Mouse (Mus musculus) heart, embryonic 14.5 days (tissue): ENCODE data around the gene Zfp462. TPM values are rescaled to one million over a fixed set of nuclear protein-coding genes. Genes with fewer than 3 reads are reported as not detected.

Source experiments
- ATAC-seq: fragments of 200-750 bp; cut with Nextera tagmentation; 2 replicates; pipeline ENCODE4 v1.8.0; 2017; ENCODE audit warnings: low read depth, moderate TSS enrichment; ENCODE audit not compliant: insufficient number of reproducible peaks, insufficient read depth, low FRiP score
- H3K27ac ChIP-seq, 2 experiments: fragments of 200-500 bp in 1 of 2; fragments of 300-500 bp in 1 of 2; sonication (generic) in 1 of 2; replicated peaks in 1 of 2; 2 replicates each; pipeline ENCODE4 v1.5.1; 2012 to 2014; ENCODE audit warnings: low read depth in 2 of 2, low read length in 2 of 2, control low read depth in 1 of 2, mild to moderate bottlenecking in 1 of 2, mixed read lengths in 1 of 2; ENCODE audit not compliant: control insufficient read depth in 1 of 2, insufficient read depth in 1 of 2
- H3K27me3 ChIP-seq: fragments of 300-500 bp; sonication (generic); 2 replicates; pipeline ENCODE4 v1.6.1; 2014; ENCODE audit warnings: mild to moderate bottlenecking, low read length, control low read depth; ENCODE audit not compliant: control insufficient read depth, insufficient read depth
- H3K36me3 ChIP-seq: fragments of 300-500 bp; sonication (generic); 2 replicates; pipeline ENCODE4 v1.6.1; 2014; ENCODE audit warnings: mild to moderate bottlenecking, control low read depth, low read length, mixed read lengths; ENCODE audit not compliant: control insufficient read depth, insufficient read depth
- H3K4me1 ChIP-seq, 2 experiments: fragments of 200-500 bp in 1 of 2; fragments of 300-500 bp in 1 of 2; sonication (generic) in 1 of 2; 2 replicates each; pipeline ENCODE4 v1.6.1; 2012 to 2014; ENCODE audit warnings: low read length in 2 of 2, control low read depth in 1 of 2, mixed read lengths in 1 of 2; ENCODE audit not compliant: control insufficient read depth in 2 of 2, insufficient read depth in 2 of 2
- H3K4me2 ChIP-seq: fragments of 300-500 bp; sonication (generic); 2 replicates; pipeline ENCODE4 v1.6.1; 2014; ENCODE audit warnings: mild to moderate bottlenecking, low read length
- H3K4me3 ChIP-seq, 2 experiments: fragments of 200-500 bp in 1 of 2; fragments of 300-500 bp in 1 of 2; sonication (generic) in 1 of 2; 2 replicates each; pipeline ENCODE4 v1.5.1; 2012 to 2014; ENCODE audit warnings: low read length in 2 of 2, mild to moderate bottlenecking in 2 of 2, control low read depth in 1 of 2, low read depth in 1 of 2, moderate library complexity in 1 of 2; ENCODE audit not compliant: control insufficient read depth in 1 of 2, insufficient read depth in 1 of 2
- H3K9ac ChIP-seq: fragments of 300-500 bp; sonication (generic); 2 replicates; pipeline ENCODE4 v1.6.1; 2014; ENCODE audit warnings: mild to moderate bottlenecking, low read length
- H3K9me3 ChIP-seq: fragments of 300-500 bp; sonication (generic); 2 replicates; pipeline ENCODE4 v1.6.1; 2016; ENCODE audit warnings: low read length, control low read depth; ENCODE audit not compliant: control insufficient read depth
- WGBS: fragments of 180-500 bp; shearing (Covaris S2); extraction: QIAGEN DNeasy Blood & Tissue Kit; methylation state at CpG from one replicate; pipeline ENCODE4 v1.1.7; 2014; 5-methylcytosine and 5-hydroxymethylcytosine counted together
- polyA plus RNA-seq: library from polyadenylated mRNA; unstranded; fragments of >200 nt; fragmentation: Nextera tagmentation; extraction: Ambion mirVana; gene quantifications from 2 replicates; pipeline ENCODE4 v1.2.1, GENCODE M21; 2014

Zfp462 gene
- polyA plus RNA-seq, 1 experiment from 2014 or later = 3.7 TPM

- Histone ChIP-seq H3K4me2 (peak overlapping the region; percentile 85), H3K4me1 (peaks cover 4 to 19% of the 10 kb centered on the region in 2 experiments; a peak in 3 of 4 replicates), H3K9me3 (no peaks in the 10 kb centered on the region), H3K9ac (peak overlapping the region; percentile 80), H3K27ac (peak overlapping the region; percentile 77 to 81), H3K36me3 (no peaks in the 10 kb centered on the region), H3K4me3 (peak overlapping the region; percentile 72 to 74), H3K27me3 (no peaks in the 10 kb centered on the region)
- ATAC-seq = no peak
- WGBS = 0% methylated on average over 32 of the region's 35 CpGs
Measured at GRCm38 (mm10) chr4:54947056-54947990, 2.5 kb downstream of the Zfp462 start.

DNA sequence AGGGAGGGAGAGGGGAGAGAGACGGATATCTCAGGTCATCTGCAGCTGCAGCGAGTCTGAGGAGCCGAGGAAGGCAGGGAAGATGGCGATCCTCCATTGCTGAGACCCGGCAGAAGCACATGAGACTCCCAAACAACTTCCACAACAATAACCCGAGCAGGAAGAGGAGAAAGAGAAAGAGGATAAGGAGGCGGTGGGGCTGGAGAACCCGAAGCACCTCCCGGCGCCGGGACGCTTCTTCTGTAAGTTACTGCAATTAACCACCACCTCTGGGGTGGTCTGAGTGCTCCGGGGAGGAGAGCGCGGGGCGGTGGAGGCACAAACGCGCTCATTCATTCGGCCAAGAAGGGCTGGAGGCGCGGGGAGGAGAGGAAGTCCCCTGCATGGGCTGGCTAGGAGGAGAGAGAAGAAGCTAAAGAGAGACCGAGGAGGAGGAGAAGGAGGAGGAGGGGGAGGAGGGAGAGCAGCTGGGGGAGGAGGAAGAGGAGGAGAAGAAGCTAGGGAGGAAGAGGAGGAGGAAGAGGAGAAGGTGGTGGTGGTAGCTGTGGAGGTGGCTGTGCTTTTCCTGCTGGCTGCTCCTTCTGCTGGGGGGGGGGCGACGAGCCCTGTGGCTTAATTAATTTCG lies 3.3 kb downstream of the Zfp462 start:
- 0 out of 2 replicates have a peak, but pooled peaks have one; percentile 18 for ATAC-seq
- Histone ChIP-seq H3K27ac (peak overlapping the region; percentile 77 to 81), H3K4me2 (peak overlapping the region; percentile 85), H3K9me3 (no peaks in the 10 kb centered on the region), H3K4me3 (peak overlapping the region; percentile 72 to 74), H3K9ac (peak overlapping the region; percentile 80), H3K36me3 (no peaks in the 10 kb centered on the region), H3K4me1 (peaks cover 4 to 24% of the 10 kb centered on the region in 2 experiments), H3K27me3 (no peaks in the 10 kb centered on the region)
- under 1% methylated on average over 24 of the region's 25 CpGs for WGBS

DNA sequence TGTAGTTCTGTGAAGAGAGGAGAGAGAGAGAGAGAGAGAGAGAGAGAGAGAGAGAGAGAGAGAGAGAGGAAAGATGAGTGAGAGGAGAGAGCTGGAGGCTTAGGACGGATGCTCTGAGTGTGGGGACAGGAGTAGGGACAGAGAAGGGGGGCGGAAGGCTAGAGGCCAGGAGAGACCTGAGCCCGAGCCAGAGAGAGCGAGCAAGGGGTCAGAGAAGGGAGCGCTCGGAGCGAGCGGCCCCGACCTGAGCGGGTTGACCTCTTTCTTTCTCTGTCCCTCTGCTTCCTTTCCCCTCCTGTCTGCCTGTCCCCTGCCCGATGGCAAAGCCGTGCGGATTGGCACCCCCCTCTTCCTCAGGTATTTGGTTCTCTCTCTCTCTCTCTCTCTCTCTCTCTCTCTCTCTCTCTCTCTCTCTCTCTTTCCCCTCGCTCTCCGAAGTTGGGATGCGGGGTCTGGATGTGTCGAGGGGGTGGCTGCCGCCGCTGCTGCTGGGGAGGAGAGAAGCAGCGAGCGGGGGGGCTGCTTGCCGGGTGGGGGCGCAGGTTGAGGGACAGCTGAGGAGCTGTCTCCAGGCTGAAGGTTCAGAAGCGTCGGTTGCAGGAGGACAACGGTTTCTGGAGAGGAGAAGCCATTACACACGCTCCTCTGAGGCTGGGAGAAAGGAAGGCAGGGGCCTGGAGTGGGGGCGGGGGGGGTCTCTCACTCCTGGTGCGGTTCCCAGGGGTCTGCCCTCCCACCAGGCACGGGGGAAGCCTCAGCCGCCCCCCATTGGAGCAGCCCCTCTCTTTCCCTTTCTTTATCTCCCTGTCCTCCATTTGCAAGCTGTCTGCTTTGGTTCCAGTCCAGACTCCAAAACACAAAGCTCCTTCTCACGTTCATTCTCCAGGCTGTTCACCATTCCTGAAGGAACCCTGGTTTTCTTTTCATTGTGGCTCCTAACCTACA lies 4.0 kb downstream of the Zfp462 start:
- H3K4me1 ChIP-seq = peaks cover 6 to 26% of the 10 kb centered on the region in 2 experiments
- H3K36me3 ChIP-seq = no peaks in the 10 kb centered on the region
- H3K4me3 ChIP-seq = peak overlapping the region; percentile 72 to 74
- peak overlapping the region; percentile 77 to 81 for H3K27ac ChIP-seq
- peak overlapping the region; percentile 80 for H3K9ac ChIP-seq
- WGBS = under 1% methylated on average over 32 of the region's 32 CpGs
- H3K27me3 ChIP-seq = no peaks in the 10 kb centered on the region
- H3K4me2 ChIP-seq = peak overlapping the region; percentile 85
- ATAC-seq = peak; percentile 58
- H3K9me3 ChIP-seq = no peaks in the 10 kb centered on the region

DNA sequence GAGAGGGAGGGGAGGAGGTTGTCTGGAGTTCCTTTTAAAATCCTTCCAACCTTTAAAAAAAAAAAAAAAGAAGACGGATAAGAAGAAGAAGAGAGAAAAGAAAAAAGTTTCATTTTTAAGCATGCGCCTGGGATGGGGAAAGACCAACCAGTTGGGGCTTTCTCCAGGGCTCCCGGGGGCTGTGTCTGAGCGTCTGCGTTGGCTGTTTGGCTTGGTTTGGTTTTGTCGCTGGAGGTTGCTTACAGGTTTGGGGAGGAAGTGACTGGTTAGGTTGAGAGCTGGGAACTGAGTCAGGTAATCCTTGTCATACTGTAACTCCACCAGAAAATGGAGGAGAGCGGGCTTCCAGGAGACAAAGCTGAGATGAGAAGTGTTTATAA lies 4.7 kb downstream of the Zfp462 start:
- Histone ChIP-seq H3K4me1 (peaks cover 6 to 27% of the 10 kb centered on the region in 2 experiments), H3K27ac (peak overlapping the region; percentile 77 to 81), H3K27me3 (no peaks in the 10 kb centered on the region), H3K4me2 (peak overlapping the region; percentile 85), H3K9ac (peak overlapping the region; percentile 80), H3K4me3 (peak overlapping the region; percentile 72 to 74), H3K36me3 (no peaks in the 10 kb centered on the region), H3K9me3 (no peaks in the 10 kb centered on the region)
- ATAC-seq = no peak
- WGBS = 17% methylated on average over 7 of the region's 7 CpGs

DNA sequence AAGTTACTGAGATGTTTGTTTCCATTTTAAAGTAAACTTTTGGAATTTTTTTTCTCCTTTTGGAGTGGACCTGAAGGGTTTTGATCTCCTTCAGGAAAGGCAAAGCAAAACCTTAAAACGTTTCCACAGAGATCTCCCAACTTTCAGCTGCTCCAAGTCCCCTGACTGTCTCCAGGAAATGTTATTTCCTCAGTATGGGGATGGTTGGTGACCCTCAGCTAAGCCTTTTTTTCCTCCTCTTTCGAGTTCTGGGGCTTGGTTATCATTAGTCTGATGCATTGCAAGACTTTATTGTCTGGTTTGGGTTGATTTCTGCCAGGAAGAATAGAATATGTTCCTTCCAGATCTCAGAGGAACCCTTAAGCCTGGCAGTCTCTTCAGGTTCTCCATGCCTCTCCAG lies 5.3 kb downstream of the Zfp462 start:
- Histone ChIP-seq H3K4me3 (peak overlapping the region in 1 of 2 experiments; percentile 74; a peak in 2 of 4 replicates), H3K9ac (peak overlapping the region; percentile 80)
- WGBS = 40% methylated on average over 2 of the region's 2 CpGs

DNA sequence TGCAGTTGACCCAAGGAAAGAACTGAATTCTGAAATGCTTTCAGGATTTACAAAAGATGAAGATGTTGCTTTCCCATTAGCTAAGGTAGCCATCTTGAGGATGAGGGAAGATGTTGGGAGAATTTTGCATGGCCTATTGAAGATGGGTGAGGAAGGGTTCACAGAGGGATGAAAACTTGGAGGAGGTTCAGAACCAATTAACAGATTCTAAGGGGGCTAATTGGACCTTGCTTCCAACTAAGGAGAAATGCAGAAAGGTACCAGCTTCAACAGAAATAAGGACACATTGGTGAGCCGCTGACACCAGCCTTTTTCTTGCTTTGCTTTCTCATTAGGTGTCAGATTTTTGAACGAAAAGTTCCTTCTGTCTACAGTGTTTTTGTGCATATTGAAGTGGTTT lies 6.0 kb downstream of the Zfp462 start:
- H3K4me3 ChIP-seq = no peak overlapping the region
- no peak overlapping the region for H3K9ac ChIP-seq
- H3K36me3 ChIP-seq = no peaks in the 10 kb centered on the region
- no peaks in the 10 kb centered on the region for H3K27me3 ChIP-seq
- no peak overlapping the region for H3K27ac ChIP-seq
- WGBS = 87% methylated on average over 2 of the region's 2 CpGs
- H3K4me2 ChIP-seq = 0 out of 2 replicates have a peak overlapping the region, but pooled peaks have one; percentile 85
- H3K4me1 ChIP-seq = peaks cover 3 to 29% of the 10 kb centered on the region in 2 experiments
- no peak for ATAC-seq
- H3K9me3 ChIP-seq = no peaks in the 10 kb centered on the region

More for the DNA sequence above, 5.3 kb downstream of the Zfp462 start:
- H3K4me2 ChIP-seq = peak overlapping the region; percentile 85
- H3K4me1 ChIP-seq = peaks cover 3 to 29% of the 10 kb centered on the region in 2 experiments
- H3K27me3 ChIP-seq = no peaks in the 10 kb centered on the region
- ATAC-seq = no peak
- H3K27ac ChIP-seq = peak overlapping the region; percentile 77 to 81
- H3K9me3 ChIP-seq = no peaks in the 10 kb centered on the region
- H3K36me3 ChIP-seq = no peaks in the 10 kb centered on the region
